Mouse (Mus musculus) stomach, embryonic 15.5 days (tissue): Measurements from ENCODE around the gene Atl2. TPM values are rescaled to one million over a fixed set of nuclear protein-coding genes. Genes with fewer than 3 reads are reported as not detected.

Experiments used
- ATAC-seq: fragments of 200-750 bp; cut with Nextera tagmentation; 2 replicates; pipeline ENCODE4 v1.8.0; 2017; ENCODE audit warnings: low read depth, moderate number of reproducible peaks, moderate TSS enrichment; ENCODE audit not compliant: insufficient read depth, low FRiP score
- H3K27ac ChIP-seq: fragments of 300-500 bp; sonication (generic); 2 replicates; pipeline ENCODE4 v1.5.1; 2015; ENCODE audit warnings: mild to moderate bottlenecking, inconsistent platforms
- H3K27me3 ChIP-seq: fragments of 300-500 bp; sonication (generic); replicated peaks from 2 replicates; pipeline ENCODE4 v1.6.1; 2015; ENCODE audit warnings: inconsistent platforms
- H3K36me3 ChIP-seq: fragments of 300-500 bp; sonication (generic); 2 replicates; pipeline ENCODE4 v1.6.1; 2015; ENCODE audit warnings: inconsistent platforms
- H3K4me1 ChIP-seq: fragments of 300-500 bp; sonication (generic); 2 replicates; pipeline ENCODE4 v1.6.1; 2015; ENCODE audit warnings: inconsistent platforms
- H3K4me2 ChIP-seq: fragments of 300-500 bp; sonication (generic); 2 replicates; pipeline ENCODE4 v1.6.1; 2015; ENCODE audit warnings: mild to moderate bottlenecking, inconsistent platforms
- H3K4me3 ChIP-seq: fragments of 300-500 bp; sonication (generic); replicated peaks from 2 replicates; pipeline ENCODE4 v1.5.1; 2015; ENCODE audit warnings: inconsistent platforms
- H3K9ac ChIP-seq: fragments of 300-500 bp; sonication (generic); 2 replicates; pipeline ENCODE4 v1.6.1; 2015; ENCODE audit warnings: inconsistent platforms
- H3K9me3 ChIP-seq: fragments of 300-500 bp; sonication (generic); 2 replicates; pipeline ENCODE4 v1.6.1; 2016; ENCODE audit warnings: inconsistent platforms
- WGBS: fragments of 180-500 bp; shearing (Covaris S2); methylation state at CpG from one replicate; pipeline ENCODE4 v1.1.7; 2015; 5-methylcytosine and 5-hydroxymethylcytosine counted together
- polyA plus RNA-seq: library from polyadenylated mRNA; unstranded; fragments of >200 nt; fragmentation: Nextera tagmentation; extraction: Ambion mirVana; gene quantifications from 2 replicates; pipeline ENCODE4 v1.2.1, GENCODE M21; 2015

Gene Atl2
- polyA plus RNA-seq, 1 experiment from 2014 or later, result 41.1 TPM

- H3K27ac ChIP-seq, result peak overlapping the region; percentile 97
- ATAC-seq, result peak; percentile 51
- peaks cover 6% of the 10 kb centered on the region; the same call in 1 of the 2 replicates for H3K4me1 ChIP-seq
- H3K36me3 ChIP-seq, result no peaks in the 10 kb centered on the region
- 0 out of 2 replicates have a peak, but pooled peaks cover 6% of the 10 kb centered on the region for H3K27me3 ChIP-seq
- WGBS, result under 1% methylated on average over 82 of the region's 100 CpGs
- H3K4me2 ChIP-seq, result peak overlapping the region; percentile 69
- H3K4me3 ChIP-seq, result peak overlapping the region; percentile 98
- H3K9ac ChIP-seq, result peak overlapping the region; percentile 96
- H3K9me3 ChIP-seq, result no peaks in the 10 kb centered on the region
Observed at GRCm38 (mm10) chr17:79894971-79895882, 696 bp downstream of the Atl2 start.

GRCm38 (mm10) chr17:79894054-79894453, 1.9 kb downstream of the Atl2 start:
- ATAC-seq, result no peak
- Histone ChIP-seq H3K27me3 (0 out of 2 replicates have a peak, but pooled peaks cover 6% of the 10 kb centered on the region), H3K27ac (peak overlapping the region; percentile 8; the same call in 1 of the 2 replicates), H3K4me1 (peaks cover 6% of the 10 kb centered on the region; the same call in 1 of the 2 replicates), H3K9me3 (no peaks in the 10 kb centered on the region), H3K4me2 (peak overlapping the region; percentile 69), H3K9ac (no peak overlapping the region), H3K4me3 (peak overlapping the region; percentile 98), H3K36me3 (no peaks in the 10 kb centered on the region)
- 44% methylated on average over 4 of the region's 4 CpGs for WGBS

- Histone ChIP-seq H3K4me1 (peaks cover 6% of the 10 kb centered on the region; the same call in 1 of the 2 replicates), H3K27ac (peak overlapping the region; percentile 57; the same call in 1 of the 2 replicates), H3K27me3 (no peaks in the 10 kb centered on the region), H3K4me2 (peak overlapping the region; percentile 1), H3K36me3 (no peaks in the 10 kb centered on the region), H3K9me3 (no peaks in the 10 kb centered on the region), H3K9ac (no peak overlapping the region), H3K4me3 (no peak overlapping the region)
- peak; percentile 28 for ATAC-seq
- WGBS, result 23% methylated on average over 7 of the region's 7 CpGs
Observed at GRCm38 (mm10) chr17:79891944-79892343, 4.0 kb downstream of the Atl2 start.

DNA sequence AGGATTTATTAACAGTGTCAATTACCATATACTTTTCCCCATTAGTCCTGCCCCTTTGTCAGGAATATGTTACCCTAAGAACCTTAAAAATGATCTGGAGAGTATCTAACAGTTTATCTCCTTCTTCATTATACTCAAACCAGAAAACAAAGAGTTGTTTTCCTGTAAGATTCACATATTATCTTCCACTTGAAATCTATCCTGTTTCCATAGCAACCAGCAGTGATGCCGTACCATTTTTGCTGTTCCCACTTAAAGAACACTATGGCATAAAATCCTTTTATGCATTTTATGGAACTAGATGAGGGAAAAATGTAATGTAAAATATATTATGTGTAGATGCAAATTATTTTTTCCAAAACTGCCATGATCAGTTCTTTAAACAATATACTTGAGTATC, 8.0 kb downstream of the Atl2 start:
- Histone ChIP-seq H3K4me1 (no peaks in the 10 kb centered on the region), H3K9me3 (no peaks in the 10 kb centered on the region), H3K4me2 (no peak overlapping the region), H3K4me3 (no peak overlapping the region), H3K36me3 (no peaks in the 10 kb centered on the region), H3K27me3 (no peaks in the 10 kb centered on the region), H3K9ac (no peak overlapping the region), H3K27ac (no peak overlapping the region)
- WGBS, result 71% methylated on average over 1 of the region's 1 CpGs
- no peak for ATAC-seq

DNA sequence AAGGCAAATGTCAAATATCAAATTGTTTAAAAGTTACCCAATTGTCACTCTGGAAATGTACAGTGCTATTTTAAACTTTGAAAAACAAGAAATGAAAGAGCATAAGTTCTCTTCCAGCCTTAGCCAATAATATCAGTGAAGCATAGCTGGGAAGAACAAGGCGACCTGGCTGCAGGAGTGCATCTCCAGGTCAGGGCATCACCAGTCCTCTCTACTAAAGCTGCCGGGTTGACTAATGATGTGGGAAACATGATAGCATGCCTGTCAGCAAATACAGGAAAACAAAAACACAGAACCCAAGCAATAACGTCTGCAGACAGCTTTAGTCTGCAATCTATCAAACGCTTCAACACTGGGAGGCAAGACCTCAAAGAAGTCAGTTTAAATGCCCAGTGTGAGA, 12.7 kb downstream of the Atl2 start:
- ATAC-seq, result no peak
- WGBS, result 29% methylated on average over 4 of the region's 4 CpGs
- Histone ChIP-seq H3K9ac (no peak overlapping the region), H3K9me3 (no peaks in the 10 kb centered on the region), H3K4me1 (no peaks in the 10 kb centered on the region), H3K36me3 (no peaks in the 10 kb centered on the region), H3K4me3 (no peak overlapping the region), H3K27ac (no peak overlapping the region), H3K27me3 (no peaks in the 10 kb centered on the region), H3K4me2 (no peak overlapping the region)

- H3K4me3 ChIP-seq, result no peak overlapping the region
- no peak overlapping the region for H3K27ac ChIP-seq
- no peaks in the 10 kb centered on the region for H3K27me3 ChIP-seq
- no peaks in the 10 kb centered on the region for H3K4me1 ChIP-seq
- ATAC-seq, result peak; percentile 56; the same call in 1 of the 2 replicates
- H3K4me2 ChIP-seq, result no peak overlapping the region
- 84% methylated on average over 5 of the region's 5 CpGs for WGBS
- no peak overlapping the region for H3K9ac ChIP-seq
- H3K36me3 ChIP-seq, result peaks cover 10% of the 10 kb centered on the region; the same call in 1 of the 2 replicates
- H3K9me3 ChIP-seq, result no peaks in the 10 kb centered on the region
Observed at GRCm38 (mm10) chr17:79865027-79865426, 30.9 kb downstream of the Atl2 start.

- no peak overlapping the region for H3K9ac ChIP-seq
- H3K36me3 ChIP-seq, result peaks cover 10% of the 10 kb centered on the region; the same call in 1 of the 2 replicates
- no peaks in the 10 kb centered on the region for H3K27me3 ChIP-seq
- no peak for ATAC-seq
- no peak overlapping the region for H3K4me2 ChIP-seq
- no peaks in the 10 kb centered on the region for H3K9me3 ChIP-seq
- WGBS, result 90% methylated on average over 8 of the region's 8 CpGs
- H3K27ac ChIP-seq, result no peak overlapping the region
- no peaks in the 10 kb centered on the region for H3K4me1 ChIP-seq
- H3K4me3 ChIP-seq, result no peak overlapping the region
Observed at GRCm38 (mm10) chr17:79864503-79864902, 31.4 kb downstream of the Atl2 start.

DNA sequence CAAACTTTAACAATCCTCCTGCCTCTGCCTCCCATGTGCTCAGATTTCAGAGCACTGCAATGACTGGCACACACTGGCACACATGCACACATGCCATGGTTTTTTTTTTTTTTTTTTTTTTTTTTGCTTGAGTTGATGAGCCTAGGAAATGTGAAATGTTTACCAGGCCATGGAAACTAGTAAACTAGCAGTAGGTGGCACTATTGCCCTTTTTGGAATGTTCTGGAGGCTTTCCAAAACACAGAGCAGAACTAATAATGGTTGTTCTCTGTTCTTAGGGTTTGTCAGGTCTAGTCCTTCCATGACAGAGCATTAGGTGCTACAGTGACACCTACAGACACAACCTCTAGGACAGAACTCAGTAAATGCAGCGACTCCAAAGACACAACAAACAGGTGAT, 33.9 kb downstream of the Atl2 start:
- Histone ChIP-seq H3K36me3 (peaks cover 16% of the 10 kb centered on the region), H3K4me3 (no peak overlapping the region), H3K27ac (no peak overlapping the region), H3K4me2 (no peak overlapping the region), H3K27me3 (no peaks in the 10 kb centered on the region), H3K9me3 (no peaks in the 10 kb centered on the region), H3K9ac (no peak overlapping the region), H3K4me1 (no peaks in the 10 kb centered on the region)
- ATAC-seq, result no peak
- WGBS, result 85% methylated on average over 1 of the region's 1 CpGs

DNA sequence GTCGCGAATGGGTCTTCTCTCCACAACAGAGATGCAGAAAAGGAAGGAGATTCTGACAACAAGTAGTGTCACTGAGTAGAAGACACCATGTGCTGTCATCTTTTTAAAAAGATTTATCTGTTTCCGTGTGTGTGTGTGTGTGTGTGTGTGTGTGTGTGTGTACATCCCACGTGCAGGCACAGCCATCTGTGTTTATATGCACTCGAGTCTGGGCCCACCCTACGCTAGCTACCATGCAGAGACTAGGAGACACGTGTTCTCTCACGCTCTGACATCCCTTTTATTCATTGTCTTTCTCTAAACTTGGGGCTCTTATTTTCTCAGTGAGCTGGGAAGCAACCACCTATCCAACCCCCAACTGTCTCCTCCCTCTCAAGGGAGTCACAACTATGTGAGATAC, 40.4 kb downstream of the Atl2 start:
- Histone ChIP-seq H3K4me2 (no peak overlapping the region), H3K4me1 (no peaks in the 10 kb centered on the region), H3K27ac (no peak overlapping the region), H3K9me3 (no peaks in the 10 kb centered on the region), H3K9ac (no peak overlapping the region), H3K27me3 (no peaks in the 10 kb centered on the region), H3K4me3 (no peak overlapping the region), H3K36me3 (peaks cover 32% of the 10 kb centered on the region)
- ATAC-seq, result no peak
- WGBS, result 77% methylated on average over 8 of the region's 8 CpGs

- Histone ChIP-seq H3K27ac (no peak overlapping the region), H3K9ac (no peak overlapping the region), H3K27me3 (no peaks in the 10 kb centered on the region), H3K4me1 (no peaks in the 10 kb centered on the region), H3K9me3 (no peaks in the 10 kb centered on the region), H3K4me2 (no peak overlapping the region), H3K4me3 (no peak overlapping the region), H3K36me3 (peaks cover 20% of the 10 kb centered on the region; the same call in 1 of the 2 replicates)
- no peak for ATAC-seq
- WGBS, result 94% methylated on average over 5 of the region's 5 CpGs
Observed at GRCm38 (mm10) chr17:79848385-79848784, 47.5 kb downstream of the Atl2 start.

DNA sequence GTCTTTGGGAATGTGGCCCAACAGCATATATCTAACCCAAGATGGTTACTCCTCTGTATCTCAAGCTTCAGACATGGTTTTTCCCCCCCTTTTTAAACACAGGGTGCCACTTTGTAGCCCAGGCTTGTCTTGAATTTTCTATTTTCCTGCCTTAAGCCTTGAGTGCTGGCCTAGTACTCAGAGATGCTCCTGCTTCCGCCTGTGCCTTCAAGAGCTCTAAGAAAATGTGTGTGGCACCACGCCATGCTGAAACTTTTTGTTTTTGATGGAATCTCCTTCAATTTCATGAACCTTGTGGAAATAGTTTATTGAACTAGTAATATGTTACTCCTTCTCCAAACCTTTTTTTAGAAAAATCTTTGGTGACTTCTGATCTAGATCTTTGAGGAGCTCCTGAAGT, 49.7 kb downstream of the Atl2 start:
- WGBS, result 87% methylated on average over 2 of the region's 2 CpGs
- Histone ChIP-seq H3K4me1 (no peaks in the 10 kb centered on the region), H3K9ac (no peak overlapping the region), H3K27ac (no peak overlapping the region), H3K4me2 (no peak overlapping the region), H3K27me3 (no peaks in the 10 kb centered on the region), H3K9me3 (no peaks in the 10 kb centered on the region), H3K4me3 (no peak overlapping the region), H3K36me3 (peaks cover 9% of the 10 kb centered on the region; the same call in 1 of the 2 replicates)
- no peak for ATAC-seq

- 72% methylated on average over 2 of the region's 2 CpGs for WGBS
- H3K9me3 ChIP-seq, result no peaks in the 10 kb centered on the region
- H3K4me2 ChIP-seq, result no peak overlapping the region
- no peak overlapping the region for H3K27ac ChIP-seq
- ATAC-seq, result no peak
- peaks cover 8% of the 10 kb centered on the region; the same call in 1 of the 2 replicates for H3K36me3 ChIP-seq
- no peaks in the 10 kb centered on the region for H3K27me3 ChIP-seq
- H3K9ac ChIP-seq, result no peak overlapping the region
- no peaks in the 10 kb centered on the region for H3K4me1 ChIP-seq
- H3K4me3 ChIP-seq, result no peak overlapping the region
Observed at GRCm38 (mm10) chr17:79845695-79846094, 50.2 kb downstream of the Atl2 start.
